Mouse (Mus musculus): Measurements from ENCODE around the gene Nol3.

DNA sequence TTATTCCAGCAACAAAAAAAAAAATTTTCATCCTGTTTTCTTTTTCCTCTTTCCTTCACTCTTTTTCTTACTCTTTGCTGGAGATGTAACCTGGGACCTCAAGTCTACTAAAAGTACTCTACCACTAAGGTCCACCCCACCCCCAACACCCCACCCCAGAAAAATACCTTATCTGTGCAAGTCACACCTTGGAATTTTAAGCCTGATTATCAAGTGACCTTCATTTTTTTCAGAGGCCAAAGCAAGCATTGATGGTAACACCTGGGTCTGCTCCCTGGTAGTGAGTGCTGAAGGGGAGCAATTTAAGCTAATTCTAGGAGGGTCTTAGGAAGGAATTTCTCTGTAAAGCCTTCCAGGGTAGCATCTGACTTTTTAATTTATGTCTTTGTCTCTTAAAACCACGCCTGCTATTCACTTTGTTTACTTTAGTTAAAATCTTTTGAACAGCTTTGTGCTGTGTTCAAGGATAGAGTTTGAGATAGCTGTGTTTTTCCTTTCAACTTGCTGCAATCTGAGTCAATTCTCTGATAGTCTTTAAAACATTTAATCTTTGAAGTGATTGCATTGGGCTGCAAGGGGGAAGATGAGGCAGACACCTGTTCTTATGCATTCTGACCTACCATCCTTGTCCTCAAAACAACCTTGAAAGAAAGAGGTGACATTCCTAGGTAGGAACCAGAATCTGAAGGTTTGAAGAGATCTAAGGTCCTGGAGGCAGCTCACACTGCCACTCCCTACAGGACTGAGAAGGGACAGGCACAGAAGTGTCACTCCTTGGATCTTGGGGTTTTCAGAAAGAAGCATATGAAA is 42.6 kb upstream of the Nol3 start:
- TF ChIP-seq CTCF (IDR thresholded peaks at IDR 0.05; ENCODE audit: borderline replicate concordance, insufficient read depth, low read depth, low read length) (no peak), POLR2A (IDR thresholded peaks at IDR 0.05; ENCODE audit: borderline replicate concordance, insufficient read depth, low read length) (no peak)

Data from cerebellum, adult 2 months (tissue).